Mouse (Mus musculus) limb, embryonic 12.5 days (tissue): ENCODE measurements around the gene Pigk. TPM values are rescaled to one million over a fixed set of nuclear protein-coding genes. Genes with fewer than 3 reads are reported as not detected.

ENCODE experiments used
- ATAC-seq: fragments of 200-750 bp; cut with Nextera tagmentation; 2 replicates; pipeline ENCODE4 v1.8.0; 2017; ENCODE audit warnings: low read depth, moderate TSS enrichment; ENCODE audit not compliant: insufficient number of reproducible peaks, insufficient read depth, low FRiP score, low TSS enrichment
- H3K27ac ChIP-seq: fragments of 300-500 bp; sonication (generic); 2 replicates; pipeline ENCODE4 v1.5.1; 2016; ENCODE audit warnings: mild to moderate bottlenecking, moderate library complexity
- H3K27me3 ChIP-seq: fragments of 300-500 bp; sonication (generic); 2 replicates; pipeline ENCODE4 v1.6.1; 2016; ENCODE audit warnings: mild to moderate bottlenecking, moderate library complexity
- H3K36me3 ChIP-seq: fragments of 300-500 bp; sonication (generic); 2 replicates; pipeline ENCODE4 v1.6.1; 2016; ENCODE audit warnings: mild to moderate bottlenecking, moderate library complexity
- H3K4me1 ChIP-seq: fragments of 300-500 bp; sonication (generic); replicated peaks from 2 replicates; pipeline ENCODE4 v1.6.1; 2016
- H3K4me2 ChIP-seq: fragments of 300-500 bp; sonication (generic); 2 replicates; pipeline ENCODE4 v1.6.1; 2016; ENCODE audit warnings: mild to moderate bottlenecking, moderate library complexity
- H3K4me3 ChIP-seq: fragments of 300-500 bp; sonication (generic); replicated peaks from 2 replicates; pipeline ENCODE4 v1.5.1; 2016; ENCODE audit warnings: mild to moderate bottlenecking
- H3K9ac ChIP-seq: fragments of 300-500 bp; sonication (generic); replicated peaks from 2 replicates; pipeline ENCODE4 v1.6.1; 2016; ENCODE audit warnings: mild to moderate bottlenecking, moderate library complexity
- H3K9me3 ChIP-seq: fragments of 300-500 bp; sonication (generic); 2 replicates; pipeline ENCODE4 v1.6.1; 2016; ENCODE audit warnings: mild to moderate bottlenecking, moderate library complexity
- WGBS: fragments of 180-500 bp; shearing (Covaris S2); methylation state at CpG from one replicate; pipeline ENCODE4 v1.1.7; 2016; 5-methylcytosine and 5-hydroxymethylcytosine counted together
- polyA plus RNA-seq: library from polyadenylated mRNA; unstranded; fragments of >200 nt; fragmentation: Nextera tagmentation; extraction: Ambion mirVana; gene quantifications from 2 replicates; pipeline ENCODE4 v1.2.1, GENCODE M21; 2016

Gene Pigk
- polyA plus RNA-seq, 1 experiment from 2014 or later, result 49.4 TPM

GRCm38 (mm10) chr3:152925364-152925763 lies 211.5 kb downstream of the Pigk start:
- Histone ChIP-seq H3K36me3 (no peaks in the 10 kb centered on the region), H3K4me1 (peaks cover 10% of the 10 kb centered on the region; the same call in 1 of the 2 replicates), H3K9ac (no peak overlapping the region), H3K4me2 (no peak overlapping the region), H3K9me3 (no peaks in the 10 kb centered on the region), H3K27ac (no peak overlapping the region), H3K27me3 (no peaks in the 10 kb centered on the region; the same call in 1 of the 2 replicates), H3K4me3 (no peak overlapping the region)
- 89% methylated on average over 8 of the region's 8 CpGs for WGBS
- ATAC-seq, result no peak

- Histone ChIP-seq H3K27ac (no peak overlapping the region), H3K4me1 (peaks cover 10% of the 10 kb centered on the region; the same call in 1 of the 2 replicates), H3K4me2 (no peak overlapping the region), H3K9me3 (no peaks in the 10 kb centered on the region), H3K36me3 (no peaks in the 10 kb centered on the region), H3K4me3 (no peak overlapping the region), H3K9ac (no peak overlapping the region), H3K27me3 (no peaks in the 10 kb centered on the region; the same call in 1 of the 2 replicates)
- 23% methylated on average over 4 of the region's 4 CpGs for WGBS
- no peak for ATAC-seq
Measured at GRCm38 (mm10) chr3:152926166-152926565, 212.3 kb downstream of the Pigk start.

GRCm38 (mm10) chr3:152928287-152928975 lies 214.5 kb downstream of the Pigk start:
- H3K27ac ChIP-seq, result no peak overlapping the region
- H3K9me3 ChIP-seq, result no peaks in the 10 kb centered on the region
- no peak for ATAC-seq
- no peak overlapping the region for H3K4me2 ChIP-seq
- H3K4me3 ChIP-seq, result no peak overlapping the region
- no peaks in the 10 kb centered on the region for H3K36me3 ChIP-seq
- H3K9ac ChIP-seq, result no peak overlapping the region
- peaks cover 10% of the 10 kb centered on the region; the same call in 1 of the 2 replicates for H3K4me1 ChIP-seq
- WGBS, result 44% methylated on average over 13 of the region's 13 CpGs
- H3K27me3 ChIP-seq, result no peaks in the 10 kb centered on the region; the same call in 1 of the 2 replicates

GRCm38 (mm10) chr3:152929256-152929787 lies 215.4 kb downstream of the Pigk start:
- ATAC-seq, result no peak
- Histone ChIP-seq H3K27me3 (no peaks in the 10 kb centered on the region; the same call in 1 of the 2 replicates), H3K4me1 (peaks cover 10% of the 10 kb centered on the region; the same call in 1 of the 2 replicates), H3K27ac (no peak overlapping the region), H3K9ac (no peak overlapping the region), H3K36me3 (no peaks in the 10 kb centered on the region), H3K4me2 (no peak overlapping the region), H3K4me3 (no peak overlapping the region), H3K9me3 (no peaks in the 10 kb centered on the region)
- 59% methylated on average over 10 of the region's 10 CpGs for WGBS

GRCm38 (mm10) chr3:152929788-152930281 lies 215.9 kb downstream of the Pigk start:
- Histone ChIP-seq H3K27ac (no peak overlapping the region), H3K9ac (no peak overlapping the region), H3K27me3 (no peaks in the 10 kb centered on the region), H3K9me3 (no peaks in the 10 kb centered on the region), H3K36me3 (no peaks in the 10 kb centered on the region), H3K4me3 (no peak overlapping the region), H3K4me2 (no peak overlapping the region), H3K4me1 (peaks cover 10% of the 10 kb centered on the region; the same call in 1 of the 2 replicates)
- WGBS, result 81% methylated on average over 7 of the region's 7 CpGs
- no peak for ATAC-seq

GRCm38 (mm10) chr3:152931354-152931753 lies 217.5 kb downstream of the Pigk start:
- Histone ChIP-seq H3K9ac (no peak overlapping the region), H3K27me3 (no peaks in the 10 kb centered on the region), H3K9me3 (no peaks in the 10 kb centered on the region), H3K36me3 (no peaks in the 10 kb centered on the region), H3K27ac (no peak overlapping the region), H3K4me1 (peaks cover 10% of the 10 kb centered on the region; the same call in 1 of the 2 replicates), H3K4me3 (no peak overlapping the region), H3K4me2 (no peak overlapping the region)
- ATAC-seq, result no peak
- 79% methylated on average over 3 of the region's 3 CpGs for WGBS

- no peaks in the 10 kb centered on the region for H3K27me3 ChIP-seq
- WGBS, result 67% methylated on average over 4 of the region's 4 CpGs
- peaks cover 10% of the 10 kb centered on the region; the same call in 1 of the 2 replicates for H3K4me1 ChIP-seq
- no peak overlapping the region for H3K4me3 ChIP-seq
- no peak overlapping the region for H3K27ac ChIP-seq
- no peaks in the 10 kb centered on the region for H3K36me3 ChIP-seq
- H3K4me2 ChIP-seq, result no peak overlapping the region
- H3K9me3 ChIP-seq, result no peaks in the 10 kb centered on the region
- ATAC-seq, result no peak
- H3K9ac ChIP-seq, result no peak overlapping the region
Measured at GRCm38 (mm10) chr3:152932096-152932495, 218.2 kb downstream of the Pigk start.

GRCm38 (mm10) chr3:152932544-152932943 lies 218.6 kb downstream of the Pigk start:
- ATAC-seq, result no peak
- Histone ChIP-seq H3K36me3 (no peaks in the 10 kb centered on the region), H3K4me2 (no peak overlapping the region), H3K27me3 (no peaks in the 10 kb centered on the region), H3K4me3 (no peak overlapping the region), H3K9ac (no peak overlapping the region), H3K4me1 (peaks cover 10% of the 10 kb centered on the region; the same call in 1 of the 2 replicates), H3K9me3 (no peaks in the 10 kb centered on the region), H3K27ac (no peak overlapping the region)
- 95% methylated on average over 2 of the region's 2 CpGs for WGBS

GRCm38 (mm10) chr3:152933737-152934136 lies 219.8 kb downstream of the Pigk start:
- H3K27me3 ChIP-seq, result no peaks in the 10 kb centered on the region
- no peak overlapping the region for H3K9ac ChIP-seq
- no peaks in the 10 kb centered on the region for H3K36me3 ChIP-seq
- H3K27ac ChIP-seq, result no peak overlapping the region
- no peak overlapping the region for H3K4me3 ChIP-seq
- WGBS, result 92% methylated on average over 3 of the region's 3 CpGs
- no peak for ATAC-seq
- 0 out of 2 replicates have a peak, but pooled peaks cover 3% of the 10 kb centered on the region for H3K4me1 ChIP-seq
- no peak overlapping the region for H3K4me2 ChIP-seq
- H3K9me3 ChIP-seq, result no peaks in the 10 kb centered on the region

GRCm38 (mm10) chr3:152936313-152936712 lies 222.4 kb downstream of the Pigk start:
- Histone ChIP-seq H3K4me1 (no peaks in the 10 kb centered on the region), H3K9ac (no peak overlapping the region), H3K27ac (no peak overlapping the region), H3K4me2 (no peak overlapping the region), H3K36me3 (no peaks in the 10 kb centered on the region), H3K9me3 (no peaks in the 10 kb centered on the region), H3K27me3 (no peaks in the 10 kb centered on the region), H3K4me3 (no peak overlapping the region)
- WGBS, result 90% methylated on average over 3 of the region's 3 CpGs
- ATAC-seq, result no peak

GRCm38 (mm10) chr3:152941671-152942070 lies 227.8 kb downstream of the Pigk start:
- no peak for ATAC-seq
- Histone ChIP-seq H3K9ac (no peak overlapping the region), H3K27me3 (no peaks in the 10 kb centered on the region), H3K4me3 (no peak overlapping the region), H3K27ac (no peak overlapping the region), H3K4me2 (no peak overlapping the region), H3K4me1 (no peaks in the 10 kb centered on the region; the same call in 1 of the 2 replicates), H3K9me3 (no peaks in the 10 kb centered on the region), H3K36me3 (no peaks in the 10 kb centered on the region)
- 78% methylated on average over 5 of the region's 5 CpGs for WGBS
